Mouse (Mus musculus) T-cell, adult 2 months (primary cell): ENCODE measurements around the gene Cldnd1.

Experiments used
- DNase-seq: peaks from one replicate; pipeline ENCODE4 v3.0.0; 2022; ENCODE audit warnings: low spot score

The Cldnd1 gene

GRCm38 (mm10) chr16:58708601-58709475 is 18.9 kb upstream of the Cldnd1 start:
- no peak for DNase-seq

DNA sequence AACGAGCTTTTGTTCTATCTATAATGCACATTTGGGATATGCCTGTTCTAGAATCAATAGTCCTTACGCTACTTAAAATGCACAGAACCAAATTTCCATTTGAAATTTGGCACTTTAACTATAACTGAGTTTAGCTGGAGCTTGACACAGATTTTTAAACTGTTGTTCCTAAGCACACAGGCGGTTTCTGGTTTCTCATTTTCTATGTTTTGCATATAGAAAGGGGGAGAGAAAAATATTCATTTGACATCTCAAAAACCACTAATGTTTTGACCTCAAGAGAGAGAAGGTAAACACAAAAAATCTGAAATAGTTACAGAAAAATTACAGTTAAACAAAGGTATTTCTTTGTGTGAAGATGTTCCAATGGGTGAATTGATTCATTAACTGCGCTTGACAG is 18.2 kb upstream of the Cldnd1 start:
- DNase-seq, result no peak

DNA sequence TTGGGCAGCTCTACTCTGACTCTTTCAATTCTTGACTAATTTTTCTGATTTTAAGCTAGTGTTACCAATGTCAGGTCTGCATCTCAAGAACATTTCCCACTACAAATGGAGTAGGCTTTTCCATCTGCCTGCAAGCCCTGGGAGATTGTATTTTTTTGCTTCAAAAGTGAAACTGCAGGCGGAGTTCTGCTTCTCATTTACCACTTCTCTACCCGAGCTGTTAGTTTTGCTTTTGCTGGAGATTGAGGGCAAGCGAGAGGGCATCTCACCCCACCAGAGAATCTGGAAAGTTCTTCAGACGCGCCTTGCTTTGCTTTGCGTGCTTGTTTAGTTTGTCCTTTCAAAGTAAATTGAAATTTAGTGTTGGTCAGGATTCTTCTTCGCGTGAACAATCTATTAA is 15.5 kb upstream of the Cldnd1 start:
- no peak for DNase-seq

GRCm38 (mm10) chr16:58713128-58713527 is 14.6 kb upstream of the Cldnd1 start:
- no peak for DNase-seq

- DNase-seq, result no peak
These were observed 12.7 kb upstream of the Cldnd1 start for GRCm38 (mm10) chr16:58715018-58715417.

GRCm38 (mm10) chr16:58718666-58719120 is 9.0 kb upstream of the Cldnd1 start, which contains the start of gene Gpr15:
Gene Gpr15, minus strand, starts transcription at chr16:58719070.
- peak; percentile 22 for DNase-seq

GRCm38 (mm10) chr16:58722292-58722691 is 5.4 kb upstream of the Cldnd1 start:
- DNase-seq, result no peak

- DNase-seq, result no peak
These were observed 832 bp upstream of the Cldnd1 start for GRCm38 (mm10) chr16:58726680-58727476.

GRCm38 (mm10) chr16:58728176-58728671 is 514 bp downstream of the Cldnd1 start:
- DNase-seq, result no peak

DNA sequence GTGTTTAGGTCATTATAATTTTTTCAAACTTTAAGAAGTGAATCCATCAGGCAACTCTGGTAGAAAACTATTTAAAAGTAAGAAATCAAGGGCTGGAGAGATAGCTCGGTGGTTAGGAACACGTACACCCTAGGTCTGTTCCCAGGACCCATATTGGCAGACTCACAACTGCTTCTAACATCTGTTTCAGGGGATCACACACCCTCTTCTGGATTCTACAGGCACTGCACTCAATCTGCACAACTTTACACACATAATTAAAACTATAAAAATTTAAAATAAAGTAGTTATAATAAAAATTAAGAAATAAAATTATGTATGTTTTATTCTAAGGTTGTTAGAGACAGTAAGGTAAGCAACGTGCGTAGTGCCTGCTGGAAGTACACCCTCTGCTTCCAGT is 10.5 kb downstream of the Cldnd1 start:
- DNase-seq, result no peak

DNA sequence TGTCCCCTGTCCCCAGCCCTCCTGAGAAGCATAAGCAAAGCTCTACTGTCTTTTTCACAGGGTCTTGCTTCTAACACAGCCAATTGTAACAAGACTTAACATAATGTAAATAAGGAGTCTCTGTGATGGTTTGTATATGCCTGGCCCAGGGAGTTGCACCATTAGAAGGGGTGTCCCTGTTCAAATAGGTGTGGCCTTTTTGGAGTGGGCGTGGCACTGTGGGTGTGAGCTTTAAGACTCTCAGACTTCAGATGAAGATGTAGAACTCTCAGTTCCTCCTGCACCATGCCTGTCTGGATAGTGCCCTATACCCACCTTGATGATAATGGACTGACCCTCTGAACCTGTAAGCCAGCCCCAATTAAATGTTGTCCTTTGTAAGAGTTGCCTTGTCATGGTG is 11.1 kb downstream of the Cldnd1 start:
- no peak for DNase-seq

- DNase-seq, result no peak
These were observed 13.0 kb downstream of the Cldnd1 start for GRCm38 (mm10) chr16:58740751-58741150.

DNA sequence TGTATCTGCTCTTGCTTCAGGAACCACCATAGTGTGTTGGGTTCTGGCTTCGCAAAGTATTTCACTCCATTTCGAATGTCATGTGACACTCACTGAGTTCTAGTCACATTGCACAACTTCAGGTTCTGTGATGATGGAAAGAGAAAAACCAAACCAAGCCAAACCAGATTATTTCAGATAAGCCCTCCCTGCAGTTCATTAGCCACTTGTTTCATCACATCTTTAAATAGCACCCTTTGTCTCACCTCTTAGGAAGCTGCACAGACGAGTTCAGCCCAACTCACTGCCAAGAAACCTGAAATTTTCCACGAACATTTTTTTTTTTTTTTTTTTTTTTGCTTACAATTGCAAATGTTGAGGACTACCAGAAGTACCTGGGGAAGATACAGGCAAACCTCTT is 19.0 kb downstream of the Cldnd1 start:
- DNase-seq, result no peak

GRCm38 (mm10) chr16:58751314-58751713 is 23.6 kb downstream of the Cldnd1 start:
- DNase-seq, result no peak

DNA sequence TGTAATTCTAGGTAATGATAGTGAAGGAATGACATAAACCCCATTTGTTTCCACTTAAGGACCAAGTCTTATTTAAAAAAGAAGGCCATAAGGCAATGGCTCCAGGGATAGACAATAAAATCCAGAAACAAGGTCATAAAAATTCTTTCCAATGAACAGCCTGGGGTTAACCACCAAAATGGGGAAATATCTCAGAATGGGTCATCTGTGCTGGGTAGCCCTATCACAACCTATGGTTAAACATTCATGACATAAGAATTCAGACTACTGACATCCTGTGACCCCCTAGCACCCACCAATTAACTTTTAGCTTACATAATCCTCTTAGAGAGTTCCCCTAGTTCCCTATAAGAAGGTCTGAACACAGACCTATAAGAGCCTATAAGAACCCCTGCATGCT is 28.5 kb downstream of the Cldnd1 start:
- no peak for DNase-seq

DNA sequence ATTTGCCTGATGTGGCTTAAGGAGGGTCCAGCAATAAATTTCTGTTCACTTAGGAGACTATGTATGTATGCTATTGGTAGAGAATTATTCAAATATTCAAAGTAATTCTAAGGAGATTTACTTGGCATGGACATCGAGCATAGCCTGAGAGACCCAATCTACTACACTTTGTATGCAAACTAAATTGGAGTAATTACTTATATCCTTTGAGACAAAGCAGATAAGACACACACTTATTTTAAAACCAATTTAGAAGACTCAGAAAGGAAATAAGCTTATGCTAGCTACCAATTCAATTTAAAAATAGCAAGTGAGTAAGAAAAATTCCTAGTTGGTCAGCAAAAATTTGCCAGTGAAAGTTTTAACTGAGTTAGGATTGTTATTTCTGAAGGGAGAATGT is 35.4 kb downstream of the Cldnd1 start, which contains the start of gene Olfr172:
TSS of gene Olfr172 (minus strand) at position 101 of the 400 bp plus-strand sequence.
- DNase-seq, result no peak
